Mouse (Mus musculus): Measurements from ENCODE around the gene BC053393. TPM values are rescaled to one million over a fixed set of nuclear protein-coding genes. Genes with fewer than 3 reads are reported as not detected.

Gene BC053393
- not detected in 2 replicates for polyA plus RNA-seq (2014; fragmentation: Nextera tagmentation; extraction: Ambion mirVana)

- no peak within 1 kb of the TSS for H3K27ac ChIP-seq (ENCODE audit: low read depth, low read length)
- 78% methylated on average over 1 of the region's 1 CpGs for WGBS
- ATAC-seq (ENCODE audit: low FRiP score, low TSS enrichment), result no peak
- H3K4me1 ChIP-seq (ENCODE audit: control insufficient read depth, insufficient read depth, low read length), result no peaks in the 10 kb centered on the region
- H3K9ac ChIP-seq (ENCODE audit: low read depth, low read length), result no peak within 1 kb of the TSS
- H3K9me3 ChIP-seq (ENCODE audit: control insufficient read depth, low read length), result no peaks in the 10 kb centered on the region
- no peak within 1 kb of the TSS for H3K4me2 ChIP-seq (replicated peaks; ENCODE audit: low read depth, low read length)
- no peaks in the 10 kb centered on the region for H3K27me3 ChIP-seq (ENCODE audit: control insufficient read depth, insufficient read depth, low read length)
- no peaks in the 10 kb centered on the region for H3K36me3 ChIP-seq (ENCODE audit: control insufficient read depth, insufficient read depth, low read length)
- no peak within 1 kb of the TSS for H3K4me3 ChIP-seq (ENCODE audit: low read length)
These were observed at the start of gene BC053393 for GRCm38 (mm10) chr11:46571327-46571726. BC053393 (plus strand) TSS chr11:46571536.

GRCm38 (mm10) chr11:46522719-46523118, 48.6 kb upstream of the BC053393 start:
- no peak overlapping the region for H3K4me2 ChIP-seq (replicated peaks; ENCODE audit: low read depth, low read length)
- H3K9ac ChIP-seq (ENCODE audit: low read depth, low read length), result no peak overlapping the region
- no peaks in the 10 kb centered on the region for H3K36me3 ChIP-seq (ENCODE audit: control insufficient read depth, insufficient read depth, low read length)
- H3K27me3 ChIP-seq (ENCODE audit: control insufficient read depth, insufficient read depth, low read length), result no peaks in the 10 kb centered on the region
- ATAC-seq (ENCODE audit: low FRiP score, low TSS enrichment), result no peak
- 82% methylated on average over 3 of the region's 3 CpGs for WGBS
- H3K4me3 ChIP-seq (ENCODE audit: low read length), result no peak overlapping the region
- no peak overlapping the region for H3K27ac ChIP-seq (ENCODE audit: low read depth, low read length)
- H3K4me1 ChIP-seq (ENCODE audit: control insufficient read depth, insufficient read depth, low read length), result no peaks in the 10 kb centered on the region
- no peaks in the 10 kb centered on the region for H3K9me3 ChIP-seq (ENCODE audit: control insufficient read depth, low read length)

GRCm38 (mm10) chr11:46523912-46524311, 47.4 kb upstream of the BC053393 start, which contains the start of gene Gm12169:
Gm12169 (plus strand) TSS chr11:46524212.
- Histone ChIP-seq H3K36me3 (ENCODE audit: control insufficient read depth, insufficient read depth, low read length) (no peaks in the 10 kb centered on the region), H3K27me3 (ENCODE audit: control insufficient read depth, insufficient read depth, low read length) (no peaks in the 10 kb centered on the region), H3K4me3 (ENCODE audit: low read length) (no peak within 1 kb of the TSS), H3K4me2 (replicated peaks; ENCODE audit: low read depth, low read length) (no peak within 1 kb of the TSS), H3K27ac (ENCODE audit: low read depth, low read length) (no peak within 1 kb of the TSS), H3K9ac (ENCODE audit: low read depth, low read length) (no peak within 1 kb of the TSS), H3K4me1 (ENCODE audit: control insufficient read depth, insufficient read depth, low read length) (no peaks in the 10 kb centered on the region), H3K9me3 (ENCODE audit: control insufficient read depth, low read length) (no peaks in the 10 kb centered on the region)
- WGBS, result 91% methylated on average over 2 of the region's 2 CpGs
- no peak for ATAC-seq (ENCODE audit: low FRiP score, low TSS enrichment)

GRCm38 (mm10) chr11:46530149-46530548, 41.2 kb upstream of the BC053393 start:
- no peak for ATAC-seq (ENCODE audit: low FRiP score, low TSS enrichment)
- Histone ChIP-seq H3K9ac (ENCODE audit: low read depth, low read length) (no peak overlapping the region), H3K36me3 (ENCODE audit: control insufficient read depth, insufficient read depth, low read length) (no peaks in the 10 kb centered on the region), H3K4me1 (ENCODE audit: control insufficient read depth, insufficient read depth, low read length) (no peaks in the 10 kb centered on the region), H3K27me3 (ENCODE audit: control insufficient read depth, insufficient read depth, low read length) (no peaks in the 10 kb centered on the region), H3K4me3 (ENCODE audit: low read length) (no peak overlapping the region), H3K9me3 (ENCODE audit: control insufficient read depth, low read length) (no peaks in the 10 kb centered on the region), H3K27ac (ENCODE audit: low read depth, low read length) (no peak overlapping the region), H3K4me2 (replicated peaks; ENCODE audit: low read depth, low read length) (no peak overlapping the region)
- 72% methylated on average over 4 of the region's 4 CpGs for WGBS

- 81% methylated on average over 4 of the region's 4 CpGs for WGBS
- H3K36me3 ChIP-seq (ENCODE audit: control insufficient read depth, insufficient read depth, low read length), result no peaks in the 10 kb centered on the region
- no peak overlapping the region for H3K4me2 ChIP-seq (replicated peaks; ENCODE audit: low read depth, low read length)
- ATAC-seq (ENCODE audit: low FRiP score, low TSS enrichment), result no peak
- no peak overlapping the region for H3K27ac ChIP-seq (ENCODE audit: low read depth, low read length)
- no peaks in the 10 kb centered on the region for H3K9me3 ChIP-seq (ENCODE audit: control insufficient read depth, low read length)
- no peak overlapping the region for H3K4me3 ChIP-seq (ENCODE audit: low read length)
- H3K27me3 ChIP-seq (ENCODE audit: control insufficient read depth, insufficient read depth, low read length), result no peaks in the 10 kb centered on the region
- no peaks in the 10 kb centered on the region for H3K4me1 ChIP-seq (ENCODE audit: control insufficient read depth, insufficient read depth, low read length)
- no peak overlapping the region for H3K9ac ChIP-seq (ENCODE audit: low read depth, low read length)
These were observed 34.4 kb upstream of the BC053393 start for GRCm38 (mm10) chr11:46536978-46537377.

GRCm38 (mm10) chr11:46543530-46543929, 27.8 kb upstream of the BC053393 start:
- ATAC-seq (ENCODE audit: low FRiP score, low TSS enrichment), result no peak
- Histone ChIP-seq H3K4me3 (ENCODE audit: low read length) (no peak overlapping the region), H3K27me3 (ENCODE audit: control insufficient read depth, insufficient read depth, low read length) (no peaks in the 10 kb centered on the region), H3K4me2 (replicated peaks; ENCODE audit: low read depth, low read length) (no peak overlapping the region), H3K4me1 (ENCODE audit: control insufficient read depth, insufficient read depth, low read length) (no peaks in the 10 kb centered on the region), H3K9me3 (ENCODE audit: control insufficient read depth, low read length) (no peaks in the 10 kb centered on the region), H3K9ac (ENCODE audit: low read depth, low read length) (no peak overlapping the region), H3K36me3 (ENCODE audit: control insufficient read depth, insufficient read depth, low read length) (no peaks in the 10 kb centered on the region), H3K27ac (ENCODE audit: low read depth, low read length) (no peak overlapping the region)
- 93% methylated on average over 2 of the region's 2 CpGs for WGBS

- no peak overlapping the region for H3K9ac ChIP-seq (ENCODE audit: low read depth, low read length)
- WGBS, result 83% methylated on average over 4 of the region's 4 CpGs
- H3K9me3 ChIP-seq (ENCODE audit: control insufficient read depth, low read length), result no peaks in the 10 kb centered on the region
- no peak for ATAC-seq (ENCODE audit: low FRiP score, low TSS enrichment)
- no peak overlapping the region for H3K4me2 ChIP-seq (replicated peaks; ENCODE audit: low read depth, low read length)
- H3K4me1 ChIP-seq (ENCODE audit: control insufficient read depth, insufficient read depth, low read length), result no peaks in the 10 kb centered on the region
- H3K36me3 ChIP-seq (ENCODE audit: control insufficient read depth, insufficient read depth, low read length), result no peaks in the 10 kb centered on the region
- H3K4me3 ChIP-seq (ENCODE audit: low read length), result no peak overlapping the region
- H3K27me3 ChIP-seq (ENCODE audit: control insufficient read depth, insufficient read depth, low read length), result no peaks in the 10 kb centered on the region
- H3K27ac ChIP-seq (ENCODE audit: low read depth, low read length), result no peak overlapping the region
These were observed 21.6 kb upstream of the BC053393 start for GRCm38 (mm10) chr11:46549721-46550120.

GRCm38 (mm10) chr11:46552741-46553140, 18.6 kb upstream of the BC053393 start:
- Histone ChIP-seq H3K4me2 (replicated peaks; ENCODE audit: low read depth, low read length) (no peak overlapping the region), H3K9ac (ENCODE audit: low read depth, low read length) (no peak overlapping the region), H3K9me3 (ENCODE audit: control insufficient read depth, low read length) (no peaks in the 10 kb centered on the region), H3K27ac (ENCODE audit: low read depth, low read length) (no peak overlapping the region), H3K4me1 (ENCODE audit: control insufficient read depth, insufficient read depth, low read length) (no peaks in the 10 kb centered on the region), H3K4me3 (ENCODE audit: low read length) (no peak overlapping the region), H3K27me3 (ENCODE audit: control insufficient read depth, insufficient read depth, low read length) (no peaks in the 10 kb centered on the region), H3K36me3 (ENCODE audit: control insufficient read depth, insufficient read depth, low read length) (no peaks in the 10 kb centered on the region)
- ATAC-seq (ENCODE audit: low FRiP score, low TSS enrichment), result no peak
- 95% methylated on average over 3 of the region's 3 CpGs for WGBS

- Histone ChIP-seq H3K9me3 (ENCODE audit: control insufficient read depth, low read length) (no peaks in the 10 kb centered on the region), H3K4me1 (ENCODE audit: control insufficient read depth, insufficient read depth, low read length) (no peaks in the 10 kb centered on the region), H3K27me3 (ENCODE audit: control insufficient read depth, insufficient read depth, low read length) (no peaks in the 10 kb centered on the region), H3K4me3 (ENCODE audit: low read length) (no peak overlapping the region), H3K27ac (ENCODE audit: low read depth, low read length) (no peak overlapping the region), H3K4me2 (replicated peaks; ENCODE audit: low read depth, low read length) (no peak overlapping the region), H3K9ac (ENCODE audit: low read depth, low read length) (no peak overlapping the region), H3K36me3 (ENCODE audit: control insufficient read depth, insufficient read depth, low read length) (no peaks in the 10 kb centered on the region)
- 86% methylated on average over 4 of the region's 4 CpGs for WGBS
- no peak for ATAC-seq (ENCODE audit: low FRiP score, low TSS enrichment)
These were observed 10.2 kb upstream of the BC053393 start for GRCm38 (mm10) chr11:46561096-46561495.

Data from kidney, embryonic 14.5 days (tissue).